Mouse (Mus musculus) liver, postnatal 0 days (tissue): Measurements from ENCODE around the gene Myom1. TPM values are rescaled to one million over a fixed set of nuclear protein-coding genes. Genes with fewer than 3 reads are reported as not detected.

ENCODE experiments used
- ATAC-seq: fragments of 200-750 bp; cut with Nextera tagmentation; 2 replicates; pipeline ENCODE4 v1.8.0; 2017; ENCODE audit warnings: mild to moderate bottlenecking, moderate library complexity
- DNase-seq: peaks from one replicate; pipeline ENCODE4 v3.0.0-alpha.2; 2016
- H3K27ac ChIP-seq: fragments of 300-500 bp; sonication (generic); 2 replicates; pipeline ENCODE4 v1.5.1; 2014; ENCODE audit warnings: antibody characterized with exemption, moderate library complexity, mild to moderate bottlenecking, low read depth
- H3K27me3 ChIP-seq: fragments of 300-500 bp; sonication (generic); 2 replicates; pipeline ENCODE4 v1.6.1; 2014; ENCODE audit warnings: low read length, control low read depth, mixed read lengths; ENCODE audit not compliant: insufficient read depth
- H3K36me3 ChIP-seq: fragments of 300-500 bp; sonication (generic); replicated peaks from 2 replicates; pipeline ENCODE4 v1.6.1; 2014; ENCODE audit warnings: mild to moderate bottlenecking, control low read depth, low read length, moderate library complexity, mixed read lengths; ENCODE audit not compliant: insufficient read depth
- H3K4me1 ChIP-seq: fragments of 300-500 bp; sonication (generic); 2 replicates; pipeline ENCODE4 v1.6.1; 2014; ENCODE audit warnings: antibody characterized with exemption, mild to moderate bottlenecking, control low read depth; ENCODE audit not compliant: insufficient read depth
- H3K4me2 ChIP-seq: fragments of 300-500 bp; sonication (generic); 2 replicates; pipeline ENCODE4 v1.6.1; 2014; ENCODE audit warnings: low read depth, mild to moderate bottlenecking, low read length, moderate library complexity, mixed read lengths
- H3K4me3 ChIP-seq: fragments of 300-500 bp; sonication (generic); 2 replicates; pipeline ENCODE4 v1.5.1; 2014; ENCODE audit warnings: low read depth, low read length
- H3K9ac ChIP-seq: fragments of 300-500 bp; sonication (generic); replicated peaks from 2 replicates; pipeline ENCODE4 v1.6.1; 2014; ENCODE audit warnings: mild to moderate bottlenecking, moderate library complexity
- H3K9me3 ChIP-seq: fragments of 300-500 bp; sonication (generic); 2 replicates; pipeline ENCODE4 v1.6.1; 2016; ENCODE audit warnings: mild to moderate bottlenecking, control low read depth, low read length, mixed read lengths
- CTCF ChIP-seq: sonication (generic); IDR thresholded peaks from 2 replicates; pipeline ENCODE4 v1.5.1; 2016; ENCODE audit warnings: antibody characterized with exemption, low read depth
- EP300 ChIP-seq: IDR thresholded peaks from 2 replicates; pipeline ENCODE4 v1.6.1; 2016; ENCODE audit warnings: antibody characterized with exemption, low read depth, mild to moderate bottlenecking
- whole genome bisulfite sequencing: fragments of 180-500 bp; shearing (Covaris S2); extraction: QIAGEN DNeasy Blood & Tissue Kit; methylation state at CpG from one replicate; pipeline ENCODE4 v1.1.7; 2014; ENCODE audit not compliant: insufficient replicate concordance; 5-methylcytosine and 5-hydroxymethylcytosine counted together
- polyA plus RNA-seq: library from polyadenylated mRNA; unstranded; fragments of >200 nt; fragmentation: Nextera tagmentation; extraction: Ambion mirVana; gene quantifications from 2 replicates; pipeline ENCODE4 v1.2.1, GENCODE M21; 2015

The Myom1 gene
- polyA plus RNA-seq, 1 experiment from 2014 or later, result 2.1 TPM

GRCm38 (mm10) chr17:71071958-71072357 lies 69.5 kb downstream of the Myom1 start:
- no peak overlapping the region for H3K4me2 ChIP-seq
- no peaks in the 10 kb centered on the region for H3K9me3 ChIP-seq
- no peaks in the 10 kb centered on the region for H3K4me1 ChIP-seq
- TF ChIP-seq EP300, result no peak
- no peak for TF ChIP-seq CTCF
- no peak overlapping the region for H3K4me3 ChIP-seq
- no peak overlapping the region for H3K9ac ChIP-seq
- ATAC-seq (no peak), DNase-seq (no peak)
- H3K36me3 ChIP-seq, result no peaks in the 10 kb centered on the region
- no peaks in the 10 kb centered on the region for H3K27me3 ChIP-seq
- 82% methylated on average over 10 of the region's 10 CpGs for WGBS
- H3K27ac ChIP-seq, result no peak overlapping the region

GRCm38 (mm10) chr17:71074386-71074785 lies 72.0 kb downstream of the Myom1 start:
- H3K4me1 ChIP-seq, result no peaks in the 10 kb centered on the region
- DNase-seq (no peak), ATAC-seq (no peak)
- no peak overlapping the region for H3K4me2 ChIP-seq
- TF ChIP-seq EP300 (no peak), CTCF (no peak)
- H3K9me3 ChIP-seq, result no peaks in the 10 kb centered on the region
- no peaks in the 10 kb centered on the region for H3K27me3 ChIP-seq
- H3K9ac ChIP-seq, result no peak overlapping the region
- H3K27ac ChIP-seq, result no peak overlapping the region
- WGBS, result 56% methylated on average over 4 of the region's 4 CpGs
- no peaks in the 10 kb centered on the region for H3K36me3 ChIP-seq
- no peak overlapping the region for H3K4me3 ChIP-seq

GRCm38 (mm10) chr17:71081986-71082385 lies 79.6 kb downstream of the Myom1 start:
- no peak for DNase-seq
- no peak overlapping the region for H3K9ac ChIP-seq
- H3K9me3 ChIP-seq, result no peaks in the 10 kb centered on the region
- H3K4me1 ChIP-seq, result no peaks in the 10 kb centered on the region
- WGBS, result 59% methylated on average over 7 of the region's 7 CpGs
- TF ChIP-seq CTCF (no peak), EP300 (no peak)
- H3K36me3 ChIP-seq, result no peaks in the 10 kb centered on the region
- no peak overlapping the region for H3K4me2 ChIP-seq
- H3K27ac ChIP-seq, result no peak overlapping the region
- H3K27me3 ChIP-seq, result no peaks in the 10 kb centered on the region
- no peak overlapping the region for H3K4me3 ChIP-seq
- peak; percentile 23; the same call in 1 of the 2 replicates for ATAC-seq

- no peak overlapping the region for H3K27ac ChIP-seq
- no peak overlapping the region for H3K4me3 ChIP-seq
- WGBS, result 45% methylated on average over 4 of the region's 4 CpGs
- H3K9ac ChIP-seq, result no peak overlapping the region
- DNase-seq (no peak), ATAC-seq (no peak)
- peak; percentile 61 for TF ChIP-seq CTCF
- TF ChIP-seq EP300, result no peak
- H3K36me3 ChIP-seq, result no peaks in the 10 kb centered on the region
- no peaks in the 10 kb centered on the region for H3K27me3 ChIP-seq
- peaks cover 15% of the 10 kb centered on the region for H3K4me1 ChIP-seq
- no peak overlapping the region for H3K4me2 ChIP-seq
- H3K9me3 ChIP-seq, result no peaks in the 10 kb centered on the region
Measured at GRCm38 (mm10) chr17:71086969-71087368, 84.5 kb downstream of the Myom1 start.

- Histone ChIP-seq H3K9me3 (no peaks in the 10 kb centered on the region), H3K4me1 (peaks cover 15% of the 10 kb centered on the region), H3K4me2 (no peak overlapping the region), H3K27me3 (no peaks in the 10 kb centered on the region), H3K4me3 (no peak overlapping the region), H3K27ac (peak overlapping the region; percentile 92; the same call in 1 of the 2 replicates), H3K9ac (no peak overlapping the region), H3K36me3 (no peaks in the 10 kb centered on the region)
- TF ChIP-seq CTCF (peak; percentile 40), EP300 (no peak)
- 81% methylated on average over 8 of the region's 8 CpGs for WGBS
- no peak for DNase-seq
- no peak for ATAC-seq
Measured at GRCm38 (mm10) chr17:71087396-71088153, 85.1 kb downstream of the Myom1 start.

GRCm38 (mm10) chr17:71088154-71088521 lies 85.7 kb downstream of the Myom1 start:
- Histone ChIP-seq H3K9ac (no peak overlapping the region), H3K9me3 (no peaks in the 10 kb centered on the region), H3K4me3 (no peak overlapping the region), H3K27ac (peak overlapping the region; percentile 92), H3K4me1 (peaks cover 17% of the 10 kb centered on the region), H3K36me3 (no peaks in the 10 kb centered on the region), H3K4me2 (no peak overlapping the region), H3K27me3 (no peaks in the 10 kb centered on the region)
- 76% methylated on average over 3 of the region's 3 CpGs for WGBS
- DNase-seq (no peak), ATAC-seq (no peak)
- TF ChIP-seq EP300, result peak; percentile 17; the same call in 1 of the 2 replicates
- no peak for TF ChIP-seq CTCF
